Mouse (Mus musculus): ENCODE results near the gene Suclg2. TPM values are rescaled to one million over a fixed set of nuclear protein-coding genes. Genes with fewer than 3 reads are reported as not detected.
A peak's percentile ranks its signal among the peaks of the same experiment; 100 is the strongest.

Suclg2 gene
- polyA plus RNA-seq, 1 experiment from 2014 or later = 26.9 TPM

- no peak overlapping the region for H3K4me2 ChIP-seq
- H3K9me3 ChIP-seq (replicated peaks) = no peaks in the 10 kb centered on the region
- no peak overlapping the region for H3K9ac ChIP-seq
- 58% methylated on average over 3 of the region's 3 CpGs for WGBS
- no peaks in the 10 kb centered on the region for H3K36me3 ChIP-seq (ENCODE audit: poor library complexity, severe bottlenecking)
- H3K27me3 ChIP-seq = 0 out of 2 replicates have a peak, but pooled peaks cover 4% of the 10 kb centered on the region
- H3K4me1 ChIP-seq = no peaks in the 10 kb centered on the region; the same call in 1 of the 2 replicates
- H3K4me3 ChIP-seq = no peak overlapping the region
- no peak overlapping the region for H3K27ac ChIP-seq
- ATAC-seq = no peak
These were observed 183.4 kb downstream of the Suclg2 start for GRCm38 (mm10) chr6:95535191-95535590.

DNA sequence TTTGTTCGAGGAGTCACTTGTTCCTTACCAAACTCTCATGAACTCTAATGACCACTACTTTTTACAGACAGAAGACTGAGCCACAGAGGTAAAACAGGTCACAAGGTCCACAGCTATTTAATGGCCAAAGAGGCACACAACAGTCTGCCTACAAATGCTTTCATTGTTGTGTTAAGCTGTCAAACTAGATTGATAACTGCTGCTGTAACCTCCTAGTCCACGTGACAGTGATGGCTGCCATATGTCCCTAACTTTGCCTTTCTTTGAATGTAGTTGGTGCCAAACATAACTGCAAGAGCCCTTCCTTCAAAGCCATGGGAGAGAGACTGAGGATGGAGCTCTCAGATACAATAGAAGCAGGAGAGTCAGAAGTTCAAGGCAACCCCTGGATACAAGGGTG is 198.8 kb downstream of the Suclg2 start:
- 80% methylated on average over 2 of the region's 2 CpGs for WGBS
- ATAC-seq = no peak
- no peaks in the 10 kb centered on the region for H3K4me1 ChIP-seq

GRCm38 (mm10) chr6:95518406-95518805 is 200.2 kb downstream of the Suclg2 start:
- Histone ChIP-seq H3K4me2 (no peak overlapping the region), H3K9ac (no peak overlapping the region), H3K36me3 (ENCODE audit: poor library complexity, severe bottlenecking) (no peaks in the 10 kb centered on the region), H3K27ac (no peak overlapping the region), H3K4me1 (no peaks in the 10 kb centered on the region), H3K9me3 (replicated peaks) (no peaks in the 10 kb centered on the region), H3K4me3 (no peak overlapping the region), H3K27me3 (no peaks in the 10 kb centered on the region)
- ATAC-seq = no peak
- 83% methylated on average over 2 of the region's 2 CpGs for WGBS

More for the DNA sequence above, 198.8 kb downstream of the Suclg2 start:
- Histone ChIP-seq H3K27me3 (no peaks in the 10 kb centered on the region), H3K27ac (no peak overlapping the region), H3K4me3 (no peak overlapping the region), H3K9me3 (replicated peaks) (no peaks in the 10 kb centered on the region), H3K4me2 (no peak overlapping the region), H3K9ac (no peak overlapping the region), H3K36me3 (ENCODE audit: poor library complexity, severe bottlenecking) (no peaks in the 10 kb centered on the region)

DNA sequence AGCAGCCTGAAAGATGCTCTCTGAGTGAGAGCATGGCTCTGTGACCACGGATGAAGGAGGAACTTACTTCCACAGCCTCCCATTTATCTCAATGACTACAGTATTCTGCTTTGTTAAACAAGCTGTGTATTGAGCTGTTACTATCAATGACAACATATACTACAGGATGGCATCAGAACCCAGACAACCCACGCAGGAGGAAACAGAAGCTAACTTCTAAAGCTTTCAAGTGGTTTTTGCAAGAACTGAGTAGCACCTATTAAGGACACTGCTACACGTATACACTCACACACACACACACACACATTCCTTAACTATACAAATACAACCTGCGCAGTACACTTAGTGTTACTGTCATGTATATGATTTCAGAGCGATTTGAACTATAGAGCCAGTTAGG is 202.9 kb downstream of the Suclg2 start:
- WGBS = 91% methylated on average over 5 of the region's 5 CpGs
- Histone ChIP-seq H3K27ac (no peak overlapping the region), H3K4me2 (no peak overlapping the region), H3K4me1 (no peaks in the 10 kb centered on the region), H3K9ac (no peak overlapping the region), H3K36me3 (ENCODE audit: poor library complexity, severe bottlenecking) (no peaks in the 10 kb centered on the region), H3K27me3 (no peaks in the 10 kb centered on the region), H3K4me3 (no peak overlapping the region), H3K9me3 (replicated peaks) (no peaks in the 10 kb centered on the region)
- no peak for ATAC-seq

GRCm38 (mm10) chr6:95514726-95515125 is 203.9 kb downstream of the Suclg2 start:
- ATAC-seq = no peak
- Histone ChIP-seq H3K9ac (no peak overlapping the region), H3K9me3 (replicated peaks) (no peaks in the 10 kb centered on the region), H3K4me2 (no peak overlapping the region), H3K36me3 (ENCODE audit: poor library complexity, severe bottlenecking) (no peaks in the 10 kb centered on the region), H3K4me3 (no peak overlapping the region), H3K4me1 (no peaks in the 10 kb centered on the region), H3K27me3 (no peaks in the 10 kb centered on the region), H3K27ac (no peak overlapping the region)
- WGBS = 88% methylated on average over 10 of the region's 10 CpGs

GRCm38 (mm10) chr6:95511689-95512088 is 206.9 kb downstream of the Suclg2 start:
- no peaks in the 10 kb centered on the region for H3K4me1 ChIP-seq
- WGBS = 97% methylated on average over 1 of the region's 1 CpGs
- ATAC-seq = no peak

GRCm38 (mm10) chr6:95500771-95501170 is 217.8 kb downstream of the Suclg2 start:
- H3K36me3 ChIP-seq (ENCODE audit: poor library complexity, severe bottlenecking) = no peaks in the 10 kb centered on the region
- no peak overlapping the region for H3K27ac ChIP-seq
- peaks cover 30% of the 10 kb centered on the region for H3K4me1 ChIP-seq
- no peak overlapping the region for H3K4me3 ChIP-seq
- H3K4me2 ChIP-seq = no peak overlapping the region
- no peak for ATAC-seq
- 74% methylated on average over 5 of the region's 5 CpGs for WGBS
- no peak overlapping the region for H3K9ac ChIP-seq
- H3K9me3 ChIP-seq (replicated peaks) = no peaks in the 10 kb centered on the region
- H3K27me3 ChIP-seq = no peaks in the 10 kb centered on the region

More at GRCm38 (mm10) chr6:95511689-95512088, 206.9 kb downstream of the Suclg2 start:
- Histone ChIP-seq H3K4me2 (no peak overlapping the region), H3K9ac (no peak overlapping the region), H3K36me3 (ENCODE audit: poor library complexity, severe bottlenecking) (no peaks in the 10 kb centered on the region), H3K27me3 (no peaks in the 10 kb centered on the region), H3K4me3 (no peak overlapping the region), H3K27ac (no peak overlapping the region), H3K9me3 (replicated peaks) (no peaks in the 10 kb centered on the region)

- ATAC-seq = no peak
- H3K9me3 ChIP-seq (replicated peaks) = no peaks in the 10 kb centered on the region
- H3K27me3 ChIP-seq = no peaks in the 10 kb centered on the region
- no peak overlapping the region for H3K4me3 ChIP-seq
- WGBS = 52% methylated on average over 5 of the region's 5 CpGs
- H3K4me1 ChIP-seq = peaks cover 24% of the 10 kb centered on the region
- H3K27ac ChIP-seq = no peak overlapping the region
- no peak overlapping the region for H3K9ac ChIP-seq
- no peak overlapping the region for H3K4me2 ChIP-seq
- no peaks in the 10 kb centered on the region for H3K36me3 ChIP-seq (ENCODE audit: poor library complexity, severe bottlenecking)
These were observed 219.0 kb downstream of the Suclg2 start for GRCm38 (mm10) chr6:95499639-95500038.

GRCm38 (mm10) chr6:95492216-95492956 is 226.2 kb downstream of the Suclg2 start:
- Histone ChIP-seq H3K4me1 (peaks cover 3% of the 10 kb centered on the region; the same call in 1 of the 2 replicates), H3K36me3 (ENCODE audit: poor library complexity, severe bottlenecking) (no peaks in the 10 kb centered on the region), H3K27me3 (no peaks in the 10 kb centered on the region), H3K4me3 (no peak overlapping the region), H3K4me2 (no peak overlapping the region), H3K9me3 (replicated peaks) (no peaks in the 10 kb centered on the region), H3K9ac (no peak overlapping the region), H3K27ac (no peak overlapping the region)
- no peak for ATAC-seq
- WGBS = 80% methylated on average over 8 of the region's 8 CpGs

DNA sequence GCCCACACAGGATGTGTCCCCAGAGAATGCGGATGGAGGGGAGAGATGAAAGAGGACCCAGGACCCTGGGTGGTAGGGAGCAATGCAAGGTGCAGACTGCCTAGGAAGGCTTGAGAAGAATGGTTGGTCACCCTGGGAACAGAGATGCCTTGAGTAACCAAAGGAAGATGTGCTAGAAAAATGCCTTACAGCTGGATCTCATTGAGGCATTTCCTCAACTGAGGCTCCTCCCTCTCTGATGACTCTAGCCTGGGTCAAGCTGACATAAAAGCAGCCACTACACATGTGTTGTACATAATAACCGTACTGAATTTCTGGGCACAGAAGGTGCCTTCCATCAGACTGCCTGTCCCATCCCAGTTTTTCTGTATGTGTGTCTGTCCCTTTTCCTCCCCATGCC is 227.6 kb downstream of the Suclg2 start:
- WGBS = 84% methylated on average over 2 of the region's 2 CpGs
- no peak for ATAC-seq

GRCm38 (mm10) chr6:95485791-95486190 is 232.8 kb downstream of the Suclg2 start:
- Histone ChIP-seq H3K4me3 (no peak overlapping the region), H3K9me3 (replicated peaks) (no peaks in the 10 kb centered on the region), H3K4me2 (no peak overlapping the region), H3K36me3 (ENCODE audit: poor library complexity, severe bottlenecking) (no peaks in the 10 kb centered on the region), H3K4me1 (peaks cover 5% of the 10 kb centered on the region; the same call in 1 of the 2 replicates), H3K27ac (no peak overlapping the region), H3K27me3 (no peaks in the 10 kb centered on the region), H3K9ac (no peak overlapping the region)
- 93% methylated on average over 6 of the region's 6 CpGs for WGBS
- no peak for ATAC-seq

More for the DNA sequence above, 227.6 kb downstream of the Suclg2 start:
- Histone ChIP-seq H3K36me3 (ENCODE audit: poor library complexity, severe bottlenecking) (no peaks in the 10 kb centered on the region), H3K4me1 (peaks cover 3% of the 10 kb centered on the region; the same call in 1 of the 2 replicates), H3K4me3 (no peak overlapping the region), H3K4me2 (no peak overlapping the region), H3K27ac (no peak overlapping the region), H3K9me3 (replicated peaks) (no peaks in the 10 kb centered on the region), H3K9ac (no peak overlapping the region), H3K27me3 (no peaks in the 10 kb centered on the region)

DNA sequence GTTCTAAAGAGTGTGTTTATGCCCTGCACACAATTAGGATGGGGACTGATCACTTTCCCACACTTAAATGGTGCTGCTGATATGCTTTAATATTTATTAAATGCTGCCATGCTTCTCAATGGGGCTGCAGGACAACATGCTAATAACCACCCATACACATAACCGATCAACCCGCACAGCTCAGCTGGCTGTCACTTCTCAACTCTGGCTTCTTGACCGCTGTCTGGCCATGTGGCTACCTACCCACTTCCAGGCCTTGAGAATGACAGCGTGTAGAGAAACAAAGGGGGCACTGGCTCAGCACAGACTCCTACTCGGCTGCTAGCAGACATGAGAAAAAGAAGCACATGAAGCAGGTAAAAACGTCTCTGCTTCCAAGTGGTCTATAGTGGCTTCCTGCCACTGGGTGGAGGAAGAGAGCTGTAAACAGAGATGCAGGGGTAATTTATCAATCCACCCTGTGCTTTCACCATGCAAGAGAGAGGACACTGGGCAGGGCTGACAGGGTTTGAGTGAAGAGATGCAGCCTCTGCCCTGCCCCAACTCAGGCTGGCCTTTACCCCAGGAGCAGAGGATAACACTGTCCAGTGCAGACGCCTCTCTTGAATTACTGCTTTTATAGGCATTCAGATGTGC is 234.3 kb downstream of the Suclg2 start:
- H3K27me3 ChIP-seq = no peaks in the 10 kb centered on the region
- H3K4me3 ChIP-seq = no peak overlapping the region
- 0 out of 2 replicates have a peak, but pooled peaks cover 2% of the 10 kb centered on the region for H3K4me1 ChIP-seq
- WGBS = 58% methylated on average over 7 of the region's 7 CpGs
- H3K9me3 ChIP-seq (replicated peaks) = no peaks in the 10 kb centered on the region
- H3K27ac ChIP-seq = no peak overlapping the region
- H3K4me2 ChIP-seq = no peak overlapping the region
- no peak overlapping the region for H3K9ac ChIP-seq
- no peaks in the 10 kb centered on the region for H3K36me3 ChIP-seq (ENCODE audit: poor library complexity, severe bottlenecking)
- peak; percentile 80 for ATAC-seq
